Mouse (Mus musculus) ovary, postnatal 10 days (tissue): Measurements from ENCODE around the gene Apba1.

Experiments
- DNase-seq: peaks from one replicate; pipeline ENCODE4 v3.0.0; 2022; ENCODE audit warnings: low spot score

Gene Apba1

DNA sequence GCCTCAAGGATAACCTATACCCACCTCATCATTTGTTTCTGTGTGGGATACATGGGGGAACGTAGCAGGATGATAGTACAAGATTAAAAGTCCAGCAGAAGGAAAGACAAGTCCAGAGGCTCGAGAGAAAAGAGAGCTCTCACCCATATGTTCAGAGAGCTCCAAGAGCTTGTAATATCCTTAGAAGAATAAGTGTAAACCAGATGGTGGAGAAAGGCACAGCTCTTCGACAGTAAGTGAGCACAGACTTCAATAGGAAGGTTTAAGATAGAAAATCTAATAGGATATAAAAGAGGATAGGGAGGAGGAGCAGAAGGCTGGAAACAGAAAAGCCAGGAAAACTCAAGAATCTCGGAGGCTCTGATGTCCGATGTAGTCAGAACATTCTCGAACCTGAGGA, 115.8 kb downstream of the Apba1 start:
- DNase-seq = no peak

DNA sequence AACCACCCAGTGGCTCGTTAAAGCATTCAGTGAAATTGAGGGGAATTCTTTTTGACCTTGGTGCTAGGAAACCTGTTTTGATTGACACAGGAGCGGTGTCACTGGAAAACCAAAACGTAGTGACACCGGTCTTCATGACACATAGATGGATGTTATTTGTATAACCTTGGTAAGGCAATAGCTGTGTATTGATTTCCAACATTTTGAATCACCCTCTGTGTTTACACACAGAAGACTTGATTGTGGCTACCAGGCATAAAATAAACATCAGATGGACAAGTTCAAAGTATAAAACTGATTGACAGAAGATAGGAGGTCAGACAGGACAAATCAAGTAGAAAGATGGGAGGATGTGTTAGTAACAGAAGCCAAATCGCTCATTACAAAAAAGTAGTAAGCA, 117.1 kb downstream of the Apba1 start:
- no peak for DNase-seq

DNA sequence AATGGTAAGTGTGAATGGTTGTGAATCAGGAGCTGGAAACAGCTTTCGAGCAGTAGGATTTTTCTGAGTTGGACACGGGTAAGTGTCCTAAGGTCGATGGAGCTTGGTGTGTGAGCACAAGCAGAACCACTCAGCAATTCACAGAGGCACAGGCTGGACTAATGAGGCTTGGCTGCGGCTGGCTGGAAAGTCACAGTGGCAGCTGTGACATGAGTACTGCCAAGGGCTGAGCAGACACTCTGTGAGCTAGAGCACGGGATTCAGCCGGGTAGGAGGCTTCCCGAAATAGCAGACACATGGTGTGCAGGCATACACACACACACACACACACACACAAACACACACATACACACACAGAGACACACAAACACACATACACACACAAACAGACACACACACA, 121.2 kb downstream of the Apba1 start:
- DNase-seq = no peak

DNA sequence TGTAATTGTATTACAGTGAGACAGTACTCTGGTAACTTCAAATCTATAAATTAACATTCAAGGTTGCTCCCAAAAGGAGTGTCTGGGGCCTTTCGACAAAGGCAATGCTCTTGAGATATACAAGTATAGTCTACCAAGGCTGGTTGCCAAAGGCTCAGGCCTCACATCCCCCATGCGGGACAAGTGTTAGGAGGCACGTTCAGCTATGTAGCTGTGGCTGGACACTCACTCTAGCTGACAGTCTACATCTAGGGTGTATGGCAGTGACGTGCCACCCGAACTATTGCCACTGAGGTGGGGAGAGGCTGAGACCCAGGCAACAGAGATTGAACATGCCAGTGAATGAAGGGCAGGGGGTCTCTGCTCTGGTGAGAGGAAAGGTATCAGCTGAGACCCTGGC, 127.5 kb downstream of the Apba1 start:
- DNase-seq = no peak

DNA sequence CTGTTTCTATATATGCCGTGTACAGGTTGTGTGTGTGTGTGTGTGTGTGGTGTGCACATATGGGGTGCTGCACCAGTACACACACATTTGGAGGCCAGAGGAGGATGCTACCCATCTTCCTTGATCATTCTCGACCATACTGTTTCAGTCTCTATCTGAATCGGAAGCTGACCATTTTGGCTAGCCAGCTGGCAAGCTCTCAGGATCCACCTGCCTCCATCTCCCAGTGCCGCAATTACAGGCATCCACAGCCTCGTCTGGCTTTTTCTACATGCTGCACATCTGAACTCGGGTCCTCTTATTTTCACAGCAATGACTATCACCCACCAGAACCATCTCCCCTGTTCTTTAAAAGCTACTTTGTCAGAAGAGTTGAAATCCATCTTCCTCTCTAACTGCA, 132.7 kb downstream of the Apba1 start:
- no peak for DNase-seq

DNA sequence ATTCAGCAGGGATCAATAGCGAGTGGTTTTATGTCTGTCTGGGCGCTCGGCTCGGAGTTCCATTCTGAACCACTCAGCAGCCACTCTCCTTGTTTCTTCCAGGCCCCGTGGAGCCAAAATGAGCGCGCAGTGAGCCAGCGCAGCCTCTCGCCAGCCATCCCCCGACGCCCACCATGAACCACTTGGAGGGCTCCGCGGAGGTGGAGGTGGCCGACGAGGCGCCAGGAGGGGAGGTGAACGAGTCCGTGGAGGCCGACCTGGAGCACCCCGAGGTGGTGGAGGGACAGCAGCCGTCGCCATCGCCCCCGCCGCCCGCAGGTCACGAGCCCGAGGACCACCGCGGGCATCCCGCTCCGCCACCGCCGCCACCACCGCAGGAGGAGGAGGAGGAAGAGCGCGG, 133.9 kb downstream of the Apba1 start:
- DNase-seq = no peak

DNA sequence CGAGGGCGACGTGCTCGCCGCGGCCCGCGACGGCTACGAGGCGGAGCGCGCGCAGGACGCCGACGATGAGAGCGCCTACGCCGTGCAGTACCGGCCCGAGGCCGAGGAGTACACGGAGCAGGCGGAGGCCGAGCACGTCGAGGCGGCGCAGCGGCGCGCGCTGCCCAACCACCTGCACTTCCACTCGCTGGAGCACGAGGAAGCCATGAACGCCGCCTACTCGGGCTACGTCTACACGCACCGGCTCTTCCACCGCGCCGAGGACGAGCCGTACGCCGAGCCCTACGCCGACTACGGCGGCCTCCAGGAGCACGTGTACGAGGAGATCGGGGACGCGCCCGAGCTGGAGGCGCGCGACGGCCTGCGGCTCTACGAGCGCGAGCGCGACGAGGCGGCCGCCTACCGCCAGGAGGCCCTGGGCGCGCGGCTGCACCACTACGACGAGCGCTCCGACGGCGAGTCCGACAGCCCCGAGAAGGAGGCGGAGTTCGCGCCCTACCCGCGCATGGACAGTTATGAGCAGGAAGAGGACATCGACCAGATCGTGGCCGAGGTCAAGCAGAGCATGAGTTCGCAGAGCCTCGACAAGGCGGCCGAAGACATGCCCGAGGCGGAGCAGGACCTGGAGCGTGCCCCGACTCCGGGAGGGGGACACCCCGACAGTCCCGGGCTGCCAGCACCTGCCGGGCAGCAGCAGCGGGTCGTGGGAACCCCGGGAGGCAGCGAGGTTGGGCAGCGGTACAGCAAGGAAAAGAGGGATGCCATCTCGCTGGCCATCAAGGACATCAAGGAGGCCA, 134.6 kb downstream of the Apba1 start:
- DNase-seq = peak; percentile 21

DNA sequence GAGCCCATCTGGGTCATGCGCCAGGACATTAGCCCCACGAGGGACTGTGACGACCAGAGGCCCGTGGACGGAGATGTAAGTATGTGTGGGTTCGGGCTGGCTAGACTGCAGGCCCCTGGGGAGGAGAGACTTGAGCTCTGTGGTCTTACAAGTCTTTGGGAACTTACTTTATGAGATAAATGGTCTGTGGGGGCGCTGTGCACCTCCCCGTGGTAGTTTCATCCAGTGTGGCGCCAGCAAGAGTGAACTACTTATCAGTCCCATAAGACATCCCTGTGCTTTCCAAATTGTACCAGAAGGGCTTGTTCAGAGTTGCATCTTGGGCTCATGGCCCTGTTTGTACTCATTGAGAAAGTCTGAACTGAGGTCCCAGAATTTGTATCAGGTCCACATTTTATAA, 135.3 kb downstream of the Apba1 start:
- no peak for DNase-seq

DNA sequence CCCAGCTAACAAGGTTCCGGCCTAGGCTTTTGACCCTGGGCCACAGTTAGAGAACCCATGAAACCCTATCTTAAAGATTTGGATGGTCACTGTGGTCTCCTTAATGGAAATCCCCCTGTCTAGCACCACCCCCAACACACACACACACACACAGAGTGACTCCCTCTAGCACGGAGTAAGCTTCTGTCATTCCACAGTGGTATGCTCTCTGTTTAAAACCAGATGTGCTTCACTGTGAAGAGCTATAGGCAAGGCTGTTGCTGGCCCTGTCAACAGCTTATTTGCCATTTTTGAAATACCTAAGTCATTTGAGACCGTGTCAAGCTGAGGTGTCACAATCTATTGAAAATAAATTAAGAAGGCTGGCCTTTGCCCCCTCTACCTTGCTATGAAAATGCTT, 136.1 kb downstream of the Apba1 start:
- no peak for DNase-seq

DNA sequence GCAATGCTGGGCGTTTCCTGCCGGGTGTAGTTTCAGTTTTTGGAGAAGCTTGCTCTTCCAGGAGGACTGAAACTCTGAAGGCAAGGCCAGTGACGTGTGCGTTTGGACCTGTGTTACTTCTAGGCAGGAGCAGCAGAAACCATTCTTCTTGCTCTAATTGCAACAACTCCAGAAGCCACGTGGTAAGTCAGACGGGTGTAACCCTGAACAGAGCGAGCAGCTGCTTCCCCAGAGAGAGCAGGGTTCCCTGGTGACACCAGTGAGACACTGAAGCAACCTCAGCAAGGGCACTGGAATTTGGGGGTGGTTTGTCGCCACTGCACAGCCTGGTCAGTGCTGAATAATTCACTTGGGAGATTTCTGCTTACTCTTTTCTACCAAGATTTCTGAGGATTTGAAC, 138.2 kb downstream of the Apba1 start:
- no peak for DNase-seq

DNA sequence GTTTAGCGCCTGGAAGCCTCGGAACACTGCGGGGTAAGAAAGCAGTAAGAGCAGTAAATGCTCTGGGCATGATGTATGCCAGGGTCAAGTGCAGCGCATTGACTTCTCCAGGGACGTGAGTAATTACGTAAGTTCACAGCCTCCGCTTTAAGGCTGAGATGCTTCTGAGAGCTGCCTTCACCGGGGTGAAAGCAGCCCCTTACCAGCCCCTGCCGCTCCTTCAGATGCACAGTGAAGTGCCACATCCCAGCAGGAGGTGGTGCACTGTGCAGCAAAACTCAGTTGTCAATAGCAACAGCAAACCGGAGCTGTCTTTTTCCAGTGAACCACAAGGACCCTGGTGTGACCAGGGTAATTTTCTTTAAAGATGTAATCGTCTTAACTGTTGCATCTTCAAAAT, 139.8 kb downstream of the Apba1 start:
- DNase-seq = no peak

DNA sequence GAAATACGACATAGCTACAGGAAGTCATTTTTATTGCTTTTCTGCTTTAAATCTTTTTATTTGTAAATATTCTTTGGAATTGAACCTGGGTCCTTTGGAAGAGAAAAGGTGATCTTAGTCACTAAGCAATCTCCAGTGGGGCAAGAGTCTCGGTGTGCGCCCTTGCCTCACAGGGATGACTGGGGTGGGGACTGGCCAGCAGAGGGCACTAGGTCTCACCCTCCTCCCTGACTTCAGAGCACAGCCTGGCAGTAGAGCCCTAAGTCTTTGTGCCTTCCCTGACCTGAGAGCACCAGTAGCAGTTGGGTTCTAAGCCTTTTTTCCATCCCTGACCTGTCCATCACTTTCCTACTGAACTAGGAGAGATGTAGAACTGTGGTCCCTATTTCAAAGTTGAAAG, 142.5 kb downstream of the Apba1 start:
- peak; percentile 8 for DNase-seq

DNA sequence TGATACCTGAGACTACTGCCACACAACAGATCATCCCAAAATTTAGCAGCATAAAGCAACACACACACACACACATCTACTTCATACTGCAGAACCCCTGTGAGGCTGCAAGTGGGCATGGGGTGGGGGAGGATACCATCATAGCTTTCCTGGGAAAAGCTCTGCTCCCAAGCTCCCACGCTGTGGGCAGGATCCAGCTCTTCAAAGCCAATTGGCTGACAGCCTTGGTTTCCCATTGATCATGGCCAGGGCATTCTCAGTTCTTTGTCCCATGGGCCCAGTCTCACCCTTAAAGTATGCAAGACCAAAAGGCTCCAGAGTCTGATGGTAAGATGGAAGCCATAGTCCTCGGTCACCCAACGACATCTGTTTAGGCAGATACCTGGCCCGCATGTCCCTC, 143.1 kb downstream of the Apba1 start:
- DNase-seq = no peak

DNA sequence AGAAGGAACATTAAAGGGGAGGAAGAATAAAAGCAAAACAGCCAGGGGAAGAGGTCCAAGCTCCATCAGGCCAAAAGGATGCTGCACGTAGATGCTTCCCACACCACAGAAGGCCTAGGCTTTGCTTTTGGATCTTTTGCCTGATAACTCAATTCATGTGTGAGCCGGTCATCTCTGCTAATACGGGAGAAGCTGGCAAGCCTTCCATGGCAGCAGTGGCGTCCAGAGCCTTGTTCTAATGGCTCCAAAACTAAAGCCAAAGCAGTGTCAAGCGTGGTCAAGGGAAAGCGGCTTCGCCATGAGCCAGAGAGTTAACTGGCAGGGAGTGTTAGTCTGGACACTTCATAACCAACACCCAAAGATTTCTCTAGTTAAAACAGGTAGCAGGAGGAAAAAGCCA, 144.4 kb downstream of the Apba1 start:
- DNase-seq = no peak

DNA sequence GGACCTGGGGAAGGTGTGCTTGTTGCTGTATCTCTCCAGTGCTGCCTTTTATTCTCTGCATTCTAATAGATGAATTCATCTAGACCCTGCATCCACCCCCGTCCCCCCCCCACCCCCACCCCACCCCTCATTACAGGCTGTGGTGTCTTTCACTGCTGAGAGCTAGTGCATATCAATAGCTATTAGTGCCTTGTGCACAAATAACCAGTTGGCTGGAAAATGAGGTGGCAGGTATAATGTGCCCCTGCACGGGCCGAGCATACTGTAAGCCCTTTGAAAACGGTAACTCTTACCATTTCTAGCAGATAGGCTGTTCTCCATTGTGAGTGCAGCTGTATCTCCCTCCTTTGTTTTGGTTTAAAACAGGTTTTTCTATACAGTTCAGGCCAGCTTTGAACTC, 146.2 kb downstream of the Apba1 start:
- no peak for DNase-seq

DNA sequence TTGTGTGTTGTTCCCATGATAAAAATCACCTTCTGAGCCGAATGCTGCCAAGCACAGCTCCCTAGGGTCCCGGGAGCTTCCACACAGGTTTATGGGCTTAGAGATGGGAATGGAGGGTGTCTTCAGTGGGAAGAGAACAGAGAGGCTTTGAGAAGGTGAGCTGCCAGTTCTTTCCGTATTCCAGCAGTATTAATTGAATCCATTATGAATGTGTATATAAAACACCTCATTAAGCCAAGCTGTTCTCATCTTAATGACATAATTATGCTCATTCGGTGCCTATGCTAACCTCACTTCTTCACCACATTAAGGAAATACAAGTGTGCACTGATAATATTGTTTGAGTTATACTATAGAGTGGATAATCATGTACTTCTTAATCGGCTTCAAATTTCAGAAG, 147.1 kb downstream of the Apba1 start:
- DNase-seq = no peak

DNA sequence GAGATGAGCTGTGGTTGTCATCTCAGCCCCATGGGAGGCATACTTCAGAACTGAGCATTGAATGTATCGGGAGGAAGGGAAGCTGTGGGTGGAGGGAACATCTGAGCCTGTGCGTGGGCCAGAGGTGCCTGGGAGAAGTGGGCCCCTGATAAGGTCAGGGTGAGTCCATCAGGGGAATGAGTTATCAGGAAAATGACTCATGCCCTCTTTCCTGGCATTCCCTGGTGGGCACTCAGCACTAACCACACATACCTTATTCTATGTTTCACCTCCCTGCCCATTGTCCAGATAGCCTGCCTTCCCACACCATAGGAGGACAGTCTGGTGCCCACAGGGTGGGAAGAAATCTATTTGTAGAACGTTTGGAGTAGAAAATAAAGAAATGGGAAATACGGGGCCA, 151.7 kb downstream of the Apba1 start:
- DNase-seq = no peak

DNA sequence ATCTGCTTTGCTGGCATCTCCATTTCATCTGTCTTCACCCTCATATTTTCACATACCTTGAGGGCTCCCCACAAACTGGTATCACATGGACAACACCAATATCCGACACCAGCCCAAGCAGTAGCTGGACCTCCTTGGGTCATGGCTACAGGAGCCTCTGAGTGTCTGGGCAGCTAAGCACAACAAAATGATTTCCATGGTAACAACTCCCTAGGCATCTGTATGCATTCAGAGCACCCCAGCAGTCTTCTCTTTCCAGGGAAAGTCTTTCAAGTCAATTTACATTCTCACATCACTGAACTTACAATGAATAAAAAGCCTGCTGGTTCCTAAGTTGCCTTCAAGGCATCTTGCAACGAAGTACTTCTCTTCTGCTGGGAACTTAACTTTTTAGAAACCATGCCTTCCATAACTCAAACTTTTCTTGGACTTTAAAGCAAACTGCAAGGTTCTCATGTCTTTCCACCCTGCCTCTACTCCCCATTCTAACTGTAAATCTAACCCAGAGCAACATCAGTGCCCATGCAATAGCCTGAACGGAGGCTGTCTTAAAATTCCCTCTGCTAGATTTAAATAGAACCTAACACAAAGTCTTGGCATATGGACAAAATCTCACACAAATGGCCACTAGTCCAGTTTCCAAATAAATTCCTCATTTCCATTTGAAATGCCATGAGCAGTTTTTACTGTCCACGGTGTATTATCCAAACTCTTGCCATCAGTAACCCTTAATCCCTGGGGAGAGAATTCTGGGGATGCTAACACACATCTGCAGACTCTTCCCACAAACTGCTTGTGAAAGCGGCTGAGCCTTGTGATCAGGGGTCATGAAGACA, 160.9 kb downstream of the Apba1 start:
- no peak for DNase-seq

DNA sequence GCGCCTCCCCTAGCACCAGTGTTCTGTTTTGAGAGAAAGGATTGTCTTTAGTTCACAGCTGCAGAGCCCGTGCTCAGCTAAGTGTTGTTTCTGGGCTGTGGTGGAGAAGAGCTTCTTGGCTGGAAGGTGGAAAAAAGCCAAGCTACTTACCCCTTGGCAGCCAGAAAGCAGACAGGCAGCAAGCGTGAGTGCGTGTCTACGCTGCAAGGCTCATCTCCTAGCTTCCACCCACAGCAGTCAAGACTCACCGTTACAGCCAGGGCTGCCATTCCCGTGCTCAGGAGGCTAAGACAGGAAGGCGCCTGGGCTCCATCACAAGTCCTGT, 161.5 kb downstream of the Apba1 start:
- no peak for DNase-seq

DNA sequence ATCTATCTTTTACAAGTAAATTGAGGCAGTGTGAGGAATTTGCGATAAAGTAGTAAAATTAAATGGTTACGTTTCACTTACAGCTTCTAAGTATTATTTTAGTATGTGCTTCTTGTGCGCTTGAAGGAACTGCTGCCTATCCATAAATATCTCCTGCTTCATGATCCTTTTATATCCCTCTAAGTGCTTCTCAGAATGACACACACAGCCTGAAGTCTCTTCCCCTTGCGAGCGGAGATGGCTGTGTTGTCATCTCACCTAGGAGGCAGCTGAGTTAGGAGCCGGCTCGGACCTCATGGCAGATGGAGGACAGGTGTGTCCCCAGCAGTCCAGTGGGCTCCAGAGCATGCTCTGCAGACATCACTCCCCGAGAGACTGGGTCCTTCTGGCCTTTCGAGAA, 163.9 kb downstream of the Apba1 start:
- no peak for DNase-seq

DNA sequence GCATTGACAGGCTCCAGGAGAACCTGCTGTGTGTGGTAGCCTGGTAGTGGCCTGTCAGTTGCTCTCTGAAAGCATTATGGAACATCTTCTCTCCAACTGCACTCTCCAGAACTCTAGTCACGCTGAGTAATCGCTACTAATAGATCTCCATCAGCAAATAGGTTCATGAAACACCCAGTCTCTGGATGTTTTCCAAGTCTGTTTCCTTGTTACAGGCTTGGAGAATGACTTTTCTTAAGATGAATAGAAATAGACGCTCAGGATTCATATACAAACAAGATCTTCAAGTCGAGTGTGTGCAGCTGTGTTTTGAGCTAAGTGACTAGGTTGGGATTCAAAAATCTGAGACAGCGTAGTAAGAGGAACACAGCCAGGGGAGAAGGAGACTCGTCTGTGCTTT, 165.4 kb downstream of the Apba1 start:
- DNase-seq = no peak

DNA sequence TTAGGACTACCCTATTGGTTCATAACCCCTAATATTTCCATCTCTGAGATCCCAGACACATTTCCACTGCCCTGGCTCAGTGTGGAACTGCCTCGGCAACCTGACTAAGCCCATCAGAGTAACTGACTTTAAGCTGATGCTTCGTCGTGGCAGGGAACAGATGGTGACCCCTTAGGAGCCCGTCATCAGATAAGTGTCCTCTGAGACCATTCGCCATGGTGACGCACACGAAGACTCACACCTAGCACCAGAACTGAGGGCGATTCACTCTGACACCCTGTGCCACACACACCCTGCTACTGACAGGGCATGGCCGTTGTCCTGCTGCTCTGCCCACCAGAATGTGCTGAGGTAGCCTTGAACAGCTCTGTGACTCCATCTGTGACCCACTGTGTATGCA, 166.1 kb downstream of the Apba1 start:
- DNase-seq = no peak

DNA sequence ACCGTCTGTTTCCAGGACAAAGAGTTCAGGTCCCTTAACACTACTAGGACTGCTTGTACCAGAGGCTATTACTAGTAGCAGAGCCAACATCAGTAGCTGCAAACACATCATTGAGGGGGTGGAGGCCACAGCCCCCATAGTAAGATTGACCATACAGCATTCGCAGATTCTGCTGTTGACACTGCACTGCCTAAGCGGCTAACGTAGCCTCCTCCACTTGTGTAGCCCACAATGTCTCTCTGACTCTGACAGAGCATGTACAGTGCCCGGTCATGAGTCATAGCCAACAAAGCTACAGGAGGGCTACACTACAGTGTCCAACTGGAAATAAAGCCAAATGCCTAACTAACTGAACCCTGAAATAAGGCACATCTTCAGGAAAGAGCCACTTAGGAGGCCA, 166.9 kb downstream of the Apba1 start:
- DNase-seq = no peak

DNA sequence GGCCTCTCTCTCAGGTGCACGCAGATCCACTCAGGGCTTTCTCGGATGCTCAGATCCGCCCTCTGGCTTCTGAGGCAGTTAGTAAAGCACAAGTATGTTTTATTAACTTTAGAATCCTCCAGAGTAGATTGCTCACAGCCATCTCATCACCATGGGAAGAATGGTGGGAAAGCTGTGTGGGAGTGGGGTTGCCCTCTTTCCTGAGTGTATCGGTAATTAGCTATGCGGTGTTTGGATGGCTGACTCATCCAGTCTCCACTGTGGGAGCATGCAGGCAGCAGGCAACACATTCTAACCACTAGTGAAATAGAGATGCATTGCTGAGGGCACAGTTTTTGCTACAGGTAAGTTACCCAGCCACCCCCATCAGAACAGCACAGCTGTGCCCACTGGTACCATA, 172.1 kb downstream of the Apba1 start:
- DNase-seq = no peak
